Mouse (Mus musculus) NIH3T3 (cell line): ENCODE measurements around the gene Gm1604a.
"Not testable (repeated sequence)": the region's sequence is repeated elsewhere in the genome, so short reads cannot be mapped to it uniquely, and the experiment has no call there.

Source experiments
- DNase-seq: peaks from one replicate; pipeline ENCODE4 v3.0.0-alpha.2; 2012; ENCODE audit warnings: low read depth

Gm1604a gene

DNA sequence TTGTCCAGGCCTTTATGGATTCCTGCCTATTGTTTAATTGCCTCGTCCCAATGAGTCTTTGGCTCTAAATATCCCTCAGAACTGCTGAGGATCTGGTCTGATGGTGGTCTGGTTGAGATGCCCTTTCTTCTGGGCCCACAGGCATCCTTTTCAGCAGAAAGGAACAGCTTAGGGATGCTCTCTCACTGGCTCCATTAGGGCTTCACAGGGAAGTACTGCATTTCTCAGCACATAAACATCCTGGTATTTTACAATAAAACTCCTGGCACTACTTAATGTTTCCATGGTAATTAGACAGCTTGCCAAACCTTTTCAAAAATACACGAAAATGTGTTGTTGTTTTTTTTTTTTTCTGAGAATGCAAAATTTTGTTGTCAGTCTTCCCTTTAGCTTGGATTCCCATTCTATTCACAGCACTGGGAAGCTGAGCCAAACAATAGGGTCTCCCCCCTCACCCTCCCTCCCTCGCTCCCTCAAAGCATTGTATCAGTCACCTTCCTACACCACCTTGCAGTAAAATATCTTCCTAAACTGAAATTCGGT lies 43.7 kb downstream of the Gm1604a start:
- DNase-seq = not testable (repeated sequence)

DNA sequence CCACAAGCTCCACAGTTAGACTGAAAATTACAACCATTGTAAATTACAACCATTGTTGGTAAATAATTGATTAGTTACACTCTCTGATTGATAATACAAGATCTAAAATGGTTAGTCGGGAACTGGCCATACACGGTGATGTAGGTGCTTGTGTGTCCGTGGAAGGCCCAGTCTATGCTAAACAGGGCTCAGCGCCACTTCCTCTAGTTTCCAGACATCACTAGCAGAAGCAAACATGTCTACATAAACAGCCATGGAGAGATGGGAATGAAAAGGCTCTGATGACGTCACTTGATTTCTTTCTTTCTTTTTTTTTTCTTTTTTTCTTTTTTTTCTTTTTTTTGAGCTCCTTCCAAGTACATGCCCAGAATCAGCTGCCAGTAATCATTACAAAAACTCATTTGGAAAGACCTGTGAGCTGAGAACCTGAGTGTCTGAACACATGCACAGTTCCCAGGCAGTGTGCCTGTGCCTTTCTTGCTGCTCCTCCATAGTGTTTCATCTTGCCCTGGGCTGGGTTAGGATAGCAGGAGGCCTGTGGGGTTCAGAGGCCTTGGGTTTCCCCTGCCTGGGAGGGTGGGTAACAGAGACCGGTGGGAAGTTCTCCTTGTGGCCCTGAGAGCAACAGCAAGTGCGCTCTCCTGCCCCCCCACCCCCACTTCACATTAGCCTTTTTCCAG lies 44.3 kb downstream of the Gm1604a start:
- DNase-seq = not testable (repeated sequence)

GRCm38 (mm10) chr17:7074494-7074893 lies 49.1 kb downstream of the Gm1604a start:
- peak; percentile 17 for DNase-seq

GRCm38 (mm10) chr17:7075519-7075918 lies 50.2 kb downstream of the Gm1604a start:
- not testable (repeated sequence) for DNase-seq

GRCm38 (mm10) chr17:7079558-7079957 lies 54.2 kb downstream of the Gm1604a start:
- not testable (repeated sequence) for DNase-seq

GRCm38 (mm10) chr17:7084523-7084922 lies 59.2 kb downstream of the Gm1604a start:
- not testable (repeated sequence) for DNase-seq

DNA sequence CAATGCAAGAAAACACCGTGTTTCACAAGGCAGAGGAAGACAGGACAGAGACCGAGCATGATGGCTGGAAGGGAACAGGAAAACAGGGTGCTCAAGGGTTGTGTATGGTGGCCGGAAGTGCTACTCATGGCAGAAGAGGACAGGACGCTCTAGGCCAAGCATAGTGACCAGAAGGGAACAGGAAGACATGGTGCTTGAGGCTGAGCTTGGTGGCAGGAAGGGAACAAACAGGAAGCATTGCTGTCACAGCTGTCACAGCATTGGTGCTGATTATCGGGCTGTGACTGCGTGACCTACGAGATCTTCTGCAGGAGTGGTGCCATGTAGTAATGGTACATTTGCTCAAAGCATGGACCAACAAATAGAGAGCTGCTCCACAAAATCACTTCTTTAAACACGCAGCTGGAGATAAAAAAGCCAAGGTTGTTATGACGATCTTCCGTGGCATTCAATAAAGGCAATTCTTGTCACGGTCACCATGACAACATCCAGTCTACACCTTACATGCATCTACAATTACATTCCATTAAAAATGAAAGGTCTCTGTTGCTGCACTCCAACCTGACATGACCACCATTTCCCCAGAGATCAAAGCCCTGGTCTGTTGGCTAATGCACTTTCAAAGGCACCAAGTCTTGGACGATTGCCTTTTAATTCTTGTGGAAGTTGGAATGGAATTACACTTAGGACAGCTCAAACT lies 60.3 kb downstream of the Gm1604a start:
- DNase-seq = not testable (repeated sequence)

DNA sequence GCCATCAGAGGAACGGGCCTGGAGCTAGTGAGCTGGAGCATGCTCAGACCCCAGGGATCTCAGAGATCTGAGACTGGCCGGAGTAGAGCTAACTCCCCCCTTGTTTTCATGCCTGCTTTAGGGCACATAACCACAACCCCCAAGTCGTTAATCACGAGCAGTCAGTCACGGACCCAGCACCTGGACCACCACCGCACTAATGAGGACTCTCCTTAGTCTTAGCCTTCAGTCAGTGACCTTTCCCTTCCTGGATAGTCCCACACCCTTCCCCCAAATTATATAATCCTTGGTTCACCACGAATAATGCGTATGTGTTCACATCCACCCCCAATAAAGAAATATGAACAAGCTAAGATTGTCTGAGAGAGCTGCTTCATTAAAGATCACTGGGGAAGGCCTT lies 61.5 kb downstream of the Gm1604a start:
- DNase-seq = not testable (repeated sequence)

DNA sequence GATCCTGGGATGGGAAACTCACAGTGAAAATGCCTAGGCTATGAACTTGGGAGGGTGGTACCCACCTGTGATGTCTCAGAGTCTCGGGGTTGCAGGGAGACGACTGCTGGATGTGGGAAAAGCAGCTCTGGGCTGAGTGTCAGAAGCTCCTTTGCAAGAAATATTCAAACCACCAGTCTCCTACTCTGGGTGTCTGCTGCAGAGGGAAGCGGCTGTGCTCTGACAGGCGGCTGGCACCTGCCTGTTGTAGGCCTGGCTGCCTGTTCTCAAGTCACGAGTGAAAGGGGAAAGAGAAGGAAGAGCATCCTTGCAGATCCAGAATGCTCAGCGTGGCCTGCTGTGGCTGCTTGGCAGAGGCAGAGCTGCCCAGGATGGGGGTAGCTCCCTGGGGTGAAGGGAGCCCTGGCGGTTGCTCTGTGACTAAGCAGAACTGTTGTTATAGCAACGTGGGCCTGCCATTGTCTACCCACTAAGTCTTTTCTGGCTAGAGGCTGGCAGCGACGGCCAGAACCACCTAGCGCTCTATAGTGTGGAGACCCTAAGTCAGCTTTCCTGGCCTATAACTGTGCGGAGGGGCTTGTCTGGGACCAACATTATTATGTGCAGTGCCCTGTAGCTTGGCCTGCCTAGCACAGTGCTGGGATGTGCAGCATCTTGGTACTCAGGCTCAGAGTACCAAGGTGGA lies 72.6 kb downstream of the Gm1604a start:
- DNase-seq = not testable (repeated sequence)

GRCm38 (mm10) chr17:7099096-7099495 lies 73.7 kb downstream of the Gm1604a start:
- not testable (repeated sequence) for DNase-seq

DNA sequence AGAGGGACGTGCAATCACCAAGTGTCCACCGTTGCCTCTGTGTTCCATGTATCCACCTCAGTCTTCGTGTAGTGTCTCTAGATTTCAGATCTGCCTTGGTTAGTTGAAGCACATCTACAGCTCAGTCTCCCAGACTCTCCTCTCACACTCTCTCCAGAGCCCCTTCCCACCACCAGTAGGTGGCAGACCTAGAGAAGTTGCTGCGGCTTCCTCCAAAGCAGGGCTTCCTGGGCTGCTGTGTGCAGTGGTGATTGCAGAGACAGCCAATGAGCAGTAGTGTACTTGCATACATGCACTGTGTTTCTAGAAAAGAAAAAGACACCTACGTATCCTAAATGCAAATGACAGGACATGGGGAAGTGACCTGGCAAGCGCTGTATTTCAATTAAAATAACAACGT lies 77.6 kb downstream of the Gm1604a start:
- not testable (repeated sequence) for DNase-seq

- not testable (repeated sequence) for DNase-seq
Measured at GRCm38 (mm10) chr17:7111658-7112057, 86.3 kb downstream of the Gm1604a start.

GRCm38 (mm10) chr17:7116265-7116664 lies 90.9 kb downstream of the Gm1604a start:
- not testable (repeated sequence) for DNase-seq

DNA sequence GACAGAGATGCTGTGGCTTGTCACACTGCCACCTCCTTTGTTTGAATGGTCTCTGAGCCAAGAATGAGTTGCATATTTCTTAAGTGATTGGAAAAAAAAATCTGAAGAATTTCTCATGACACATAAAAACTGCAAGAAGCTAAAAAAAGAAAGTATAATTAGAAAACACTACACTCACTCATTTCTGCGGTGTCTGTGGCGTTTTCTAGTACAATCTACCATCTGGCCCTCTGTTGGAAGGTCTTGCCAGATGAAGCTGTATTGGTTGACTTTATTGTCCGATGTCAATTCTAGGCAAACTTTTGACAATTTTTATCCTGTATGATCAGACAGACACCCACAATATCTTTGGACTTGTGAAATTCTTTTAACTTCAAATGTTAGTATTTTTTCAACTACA lies 95.5 kb downstream of the Gm1604a start:
- not testable (repeated sequence) for DNase-seq

GRCm38 (mm10) chr17:7122554-7122953 lies 97.2 kb downstream of the Gm1604a start:
- not testable (repeated sequence) for DNase-seq

GRCm38 (mm10) chr17:7126475-7126874 lies 101.1 kb downstream of the Gm1604a start:
- DNase-seq = not testable (repeated sequence)

DNA sequence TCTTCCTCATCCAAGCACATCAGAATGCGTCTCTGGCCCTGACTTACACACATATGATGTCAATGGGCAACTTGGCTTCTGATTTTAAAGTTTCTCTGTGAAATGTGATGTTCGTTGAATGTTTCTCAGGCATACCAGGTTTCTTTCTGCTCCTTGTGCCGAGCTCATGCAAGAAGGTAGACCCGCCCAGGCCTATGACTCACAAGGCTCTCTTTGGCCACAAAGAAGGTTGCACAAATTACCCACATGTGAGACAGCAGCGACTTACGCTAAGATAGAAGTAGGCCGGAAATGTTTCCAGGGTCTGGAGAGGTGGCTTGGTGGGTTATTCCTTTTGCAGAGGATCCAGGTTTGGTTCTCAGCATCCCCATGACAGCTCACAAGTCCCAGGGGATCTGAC lies 108.6 kb downstream of the Gm1604a start:
- DNase-seq = not testable (repeated sequence)

- DNase-seq = not testable (repeated sequence)
Measured at GRCm38 (mm10) chr17:7135277-7135676, 109.9 kb downstream of the Gm1604a start.
